Mouse (Mus musculus) ovary, postnatal 14 days (tissue): ENCODE results near the gene Gm21083.
"Not testable (repeated sequence)": the region's sequence is repeated elsewhere in the genome, so short reads cannot be mapped to it uniquely, and the experiment has no call there.

Experiments used
- DNase-seq: peaks from one replicate; pipeline ENCODE4 v3.0.0; 2022; ENCODE audit warnings: low spot score

Gm21083 gene

GRCm38 (mm10) chr5:15577033-15577432, at the start of gene Gm21083:
Gene Gm21083 (plus strand): TSS chr5:15577333.
- not testable (repeated sequence) for DNase-seq

GRCm38 (mm10) chr5:15529122-15529521, 48.0 kb upstream of the Gm21083 start, which contains the start of gene Gm21190:
Gene Gm21190 (minus strand): TSS chr5:15529222.
- not testable (repeated sequence) for DNase-seq

- DNase-seq, result not testable (repeated sequence)
Measured at GRCm38 (mm10) chr5:15548642-15549041, 28.5 kb upstream of the Gm21083 start.

GRCm38 (mm10) chr5:15549134-15549533, 28.0 kb upstream of the Gm21083 start:
- not testable (repeated sequence) for DNase-seq

DNA sequence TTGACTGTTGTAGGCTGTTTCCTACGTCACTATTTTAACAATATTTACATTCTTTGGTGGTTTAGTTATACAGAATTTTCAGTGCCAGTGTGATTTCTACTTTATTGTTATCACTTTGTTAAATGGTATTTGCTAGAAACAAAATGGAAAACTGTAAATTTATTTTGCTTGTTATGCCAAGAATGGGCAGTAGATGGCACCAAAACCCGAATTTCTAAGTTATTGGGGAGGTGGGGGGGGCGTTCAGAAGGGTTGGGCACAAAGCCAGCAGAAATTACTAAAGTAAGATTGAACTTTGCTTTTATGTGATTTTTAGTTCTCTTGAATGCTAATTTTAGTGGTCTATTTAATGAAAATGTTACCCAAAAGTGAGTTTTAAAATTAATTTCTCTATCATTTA, 27.5 kb upstream of the Gm21083 start:
- not testable (repeated sequence) for DNase-seq

DNA sequence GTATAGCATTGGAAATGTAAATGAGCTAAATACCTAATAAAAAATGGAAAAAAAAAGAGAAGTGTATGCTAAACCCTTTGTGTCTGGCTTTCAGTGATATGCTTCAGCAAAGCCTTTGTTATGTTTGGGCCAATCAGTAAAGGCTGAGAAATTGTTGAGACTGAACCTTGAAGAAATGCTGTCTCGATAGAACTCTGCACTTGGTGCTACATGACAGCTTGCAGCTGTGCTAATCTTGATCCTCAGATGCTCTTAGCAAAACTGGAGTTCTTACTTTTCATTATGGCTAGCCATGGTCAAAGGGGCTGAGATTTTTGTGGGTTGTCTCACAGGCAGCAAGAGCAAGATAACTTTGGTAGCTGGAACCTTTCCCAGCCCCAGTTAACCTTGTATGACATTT, 18.5 kb upstream of the Gm21083 start:
- not testable (repeated sequence) for DNase-seq

GRCm38 (mm10) chr5:15561425-15562264, 15.5 kb upstream of the Gm21083 start:
- not testable (repeated sequence) for DNase-seq

- DNase-seq, result not testable (repeated sequence)
Measured at GRCm38 (mm10) chr5:15573735-15574134, 3.4 kb upstream of the Gm21083 start.

DNA sequence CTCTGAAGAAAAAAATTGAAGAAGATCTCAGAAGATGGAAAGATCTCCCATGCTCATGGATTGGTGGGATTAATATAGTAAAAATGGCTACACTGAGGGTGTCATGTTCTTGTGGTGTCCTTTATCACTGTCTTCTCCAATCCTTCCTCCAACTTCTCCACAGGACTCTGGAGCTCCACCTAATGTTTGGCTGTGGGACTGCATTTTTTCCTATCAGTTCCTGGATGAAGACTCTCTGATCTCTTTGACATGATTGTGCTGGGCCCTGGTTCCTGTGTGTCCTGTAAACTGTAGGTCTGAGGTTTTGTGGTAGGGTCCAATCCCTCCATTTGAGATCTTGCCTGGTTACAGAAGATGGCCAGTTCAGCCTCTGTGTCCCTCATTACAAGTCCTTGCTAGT, 9.2 kb downstream of the Gm21083 start:
- not testable (repeated sequence) for DNase-seq

DNA sequence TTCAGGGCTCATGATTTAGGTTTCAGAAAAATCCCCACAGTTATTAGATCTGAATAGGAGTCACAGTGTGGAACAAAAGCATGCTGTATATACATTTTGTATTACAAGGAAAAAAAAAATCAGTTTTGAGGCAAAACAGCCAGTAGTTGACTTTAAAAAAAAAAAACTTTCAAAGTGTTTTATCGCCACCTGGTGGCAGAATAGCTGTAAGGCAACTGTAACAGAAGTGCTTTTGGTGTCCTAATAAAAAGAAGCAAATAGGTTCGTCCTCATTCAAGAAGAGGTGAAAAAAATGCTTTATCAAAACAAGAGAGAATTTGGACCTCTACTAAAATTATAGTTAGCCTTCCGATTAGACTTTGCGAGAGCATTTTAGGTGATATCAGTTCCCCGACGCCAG, 11.2 kb downstream of the Gm21083 start:
- DNase-seq, result peak; percentile 15

- not testable (repeated sequence) for DNase-seq
Measured at GRCm38 (mm10) chr5:15590635-15591034, 13.5 kb downstream of the Gm21083 start.

DNA sequence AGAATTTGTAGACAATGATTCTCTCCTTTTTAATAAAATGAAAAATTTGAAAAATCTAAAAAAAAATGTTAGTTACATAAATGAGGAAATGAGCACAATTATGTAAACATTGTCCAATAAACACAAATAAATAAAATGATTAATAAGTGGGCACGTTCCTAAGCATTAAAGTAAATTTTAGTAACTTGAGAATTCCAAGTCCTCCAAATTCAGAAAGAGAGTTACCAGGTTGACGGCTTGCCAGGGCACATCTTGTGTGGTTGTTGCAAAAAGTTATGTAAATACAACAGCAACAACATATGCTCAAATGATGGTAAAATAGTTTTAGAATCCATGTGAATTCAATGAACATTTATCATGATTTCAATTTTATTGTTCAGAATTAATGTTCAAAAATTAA, 14.4 kb downstream of the Gm21083 start:
- not testable (repeated sequence) for DNase-seq

GRCm38 (mm10) chr5:15598831-15599230, 21.7 kb downstream of the Gm21083 start:
- not testable (repeated sequence) for DNase-seq

DNA sequence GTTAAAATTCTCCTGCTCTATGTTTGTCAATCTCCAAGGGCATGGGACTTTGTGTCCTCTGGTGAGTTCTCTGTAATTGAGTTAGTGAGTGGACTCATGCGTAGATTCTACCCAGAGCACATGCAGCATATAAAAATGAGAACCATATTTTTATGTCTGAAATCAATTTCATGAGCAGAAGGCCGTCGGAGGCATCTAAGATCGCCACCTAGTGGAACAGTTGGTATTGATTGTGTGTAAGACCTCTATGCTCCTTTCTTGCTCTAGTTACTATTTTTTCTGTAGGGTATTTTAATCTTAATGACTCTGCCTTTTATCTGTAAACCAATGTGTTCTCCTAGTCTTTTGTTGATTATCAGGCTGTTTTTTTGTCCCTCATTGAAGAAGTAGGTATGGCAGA, 23.2 kb downstream of the Gm21083 start:
- DNase-seq, result not testable (repeated sequence)

DNA sequence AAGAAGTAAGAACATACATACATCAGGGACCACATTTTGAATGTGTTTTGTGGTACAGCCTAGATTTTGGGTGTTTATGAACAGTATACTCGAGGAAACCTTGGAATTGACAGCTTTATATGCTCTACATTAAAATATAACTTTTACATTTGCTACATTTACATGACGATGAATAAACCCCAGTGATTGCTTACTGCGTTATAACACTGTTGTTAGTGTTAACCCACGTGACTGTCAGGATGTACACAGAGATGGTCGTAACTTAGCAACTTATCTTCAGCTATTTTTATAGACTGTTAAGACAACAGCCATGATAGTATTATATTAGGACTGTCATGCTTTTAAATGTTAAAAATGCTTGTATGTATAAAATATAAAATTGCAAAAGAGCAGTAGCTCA, 24.3 kb downstream of the Gm21083 start:
- not testable (repeated sequence) for DNase-seq

DNA sequence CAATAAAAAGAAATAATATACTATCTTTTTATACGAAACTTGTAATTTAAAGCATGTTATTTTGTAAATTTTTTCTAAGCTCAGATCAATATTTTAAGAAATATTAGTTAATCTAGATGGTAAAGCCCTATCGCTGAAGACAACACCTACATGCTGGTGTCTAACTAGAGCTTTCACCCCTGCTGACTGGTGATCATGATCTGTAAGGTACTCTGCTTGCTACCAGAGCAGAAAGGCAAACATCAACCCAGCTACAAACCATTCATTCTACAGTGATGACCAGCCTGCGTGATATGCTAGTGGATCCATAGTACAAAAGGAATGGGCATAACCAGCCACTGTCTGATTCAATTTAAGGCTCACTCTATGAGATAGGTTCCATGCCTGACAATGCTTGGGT, 24.8 kb downstream of the Gm21083 start:
- not testable (repeated sequence) for DNase-seq

- not testable (repeated sequence) for DNase-seq
Measured at GRCm38 (mm10) chr5:15602424-15602947, 25.4 kb downstream of the Gm21083 start.

- DNase-seq, result not testable (repeated sequence)
Measured at GRCm38 (mm10) chr5:15603008-15603407, 25.9 kb downstream of the Gm21083 start.

- DNase-seq, result not testable (repeated sequence)
Measured at GRCm38 (mm10) chr5:15603585-15603984, 26.5 kb downstream of the Gm21083 start.

DNA sequence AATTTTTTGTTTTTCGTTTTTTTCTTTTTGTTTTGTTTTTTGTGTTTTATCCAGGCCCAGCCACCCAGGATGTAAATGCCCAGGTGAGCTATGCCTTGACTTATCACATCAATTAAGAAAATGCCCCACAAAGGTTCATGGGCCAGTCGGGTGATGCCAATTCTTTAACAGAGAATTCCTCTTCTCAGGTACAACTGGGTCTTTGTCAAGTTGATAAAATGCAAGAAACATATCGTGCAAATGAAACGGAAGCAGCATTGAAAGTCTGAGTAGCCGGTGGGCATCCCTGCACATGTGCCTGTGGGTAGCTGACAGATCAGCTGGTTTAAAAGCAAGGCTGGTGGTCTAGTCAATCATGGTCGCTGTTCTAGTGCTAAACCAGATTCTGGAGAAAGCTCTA, 29.5 kb downstream of the Gm21083 start:
- DNase-seq, result not testable (repeated sequence)

DNA sequence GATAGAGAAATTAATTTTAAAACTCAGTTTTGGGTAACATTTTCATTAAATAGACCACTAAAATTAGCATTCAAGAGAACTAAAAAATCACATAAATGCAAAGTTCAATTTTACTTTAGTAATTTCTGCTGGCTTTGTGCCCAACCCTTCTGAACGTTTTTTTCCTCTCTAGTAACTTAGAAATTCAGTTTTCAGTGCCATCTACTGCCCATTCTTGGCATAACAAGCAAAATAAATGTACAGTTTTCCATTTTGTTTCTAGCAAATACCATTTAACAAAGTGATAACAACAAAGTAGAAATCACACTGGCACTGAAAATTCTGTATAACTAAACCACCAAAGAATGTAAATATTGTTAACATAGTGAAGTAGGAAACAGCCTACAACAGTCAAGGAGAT, 33.6 kb downstream of the Gm21083 start:
- DNase-seq, result not testable (repeated sequence)

DNA sequence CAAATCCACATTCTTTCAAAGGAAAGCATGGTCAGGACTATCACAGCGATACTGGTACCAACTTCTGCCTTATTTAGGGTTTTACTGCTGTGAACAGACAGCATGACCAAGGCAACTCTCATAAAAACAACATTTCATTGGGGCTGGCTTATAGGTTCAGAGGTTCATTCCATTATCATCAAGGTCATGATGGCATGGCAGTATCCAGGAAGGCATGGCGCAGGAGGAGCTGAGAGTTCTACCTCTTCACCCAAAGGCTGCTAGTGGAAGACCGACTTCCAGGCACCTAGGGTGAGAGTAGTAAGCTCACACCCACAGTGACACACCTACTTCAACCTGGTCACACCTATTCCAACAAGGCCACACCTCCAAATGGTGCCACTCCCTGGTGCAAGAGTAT, 39.1 kb downstream of the Gm21083 start:
- not testable (repeated sequence) for DNase-seq

- DNase-seq, result not testable (repeated sequence)
Measured at GRCm38 (mm10) chr5:15618764-15619163, 41.6 kb downstream of the Gm21083 start, which contains the start of gene Speer4d. Gene Speer4d (plus strand): TSS chr5:15619064.
